Mouse (Mus musculus): ENCODE results near the gene Kit. TPM values are rescaled to one million over a fixed set of nuclear protein-coding genes. Genes with fewer than 3 reads are reported as not detected.

Kit gene
- total and polyA plus RNA-seq, 2 experiments from 2014 or later = 24.8 to 36.3 TPM

DNA sequence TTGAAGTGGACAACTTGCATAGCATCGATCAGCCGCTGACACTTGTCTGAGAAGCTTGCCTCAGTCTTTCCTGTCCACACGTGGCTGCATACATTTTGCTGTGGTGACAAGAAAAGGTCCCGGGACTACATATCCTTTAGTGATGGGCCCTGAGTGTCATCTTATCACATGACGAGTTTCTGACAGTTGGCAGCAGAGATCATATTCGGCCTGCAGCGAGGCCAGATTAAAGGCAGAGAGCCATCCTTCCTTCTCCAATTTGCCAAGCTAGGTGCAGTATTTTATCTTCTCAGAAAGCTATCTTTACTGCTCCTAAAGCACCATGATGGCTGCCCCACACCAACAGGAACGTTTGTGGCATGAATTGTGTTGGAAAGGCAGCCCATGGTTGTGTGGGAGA, 127.4 kb downstream of the Kit start:
- H3K9me3 ChIP-seq (ENCODE audit: low read length) = no peaks in the 10 kb centered on the region
- no peak overlapping the region for H3K4me3 ChIP-seq (ENCODE audit: low read depth, low read length)
- H3K27me3 ChIP-seq (ENCODE audit: insufficient read depth, low read length) = no peaks in the 10 kb centered on the region
- no peak overlapping the region for H3K27ac ChIP-seq (ENCODE audit: low read depth, low read length)
- no peak overlapping the region for H3K4me2 ChIP-seq (ENCODE audit: low read depth)
- DNase-seq (no peak), ATAC-seq (no peak)
- H3K36me3 ChIP-seq (ENCODE audit: insufficient read depth) = no peaks in the 10 kb centered on the region
- H3K9ac ChIP-seq = no peak overlapping the region
- 93% methylated on average over 8 of the region's 8 CpGs for WGBS
- 0 out of 2 replicates have a peak, but pooled peaks cover 3% of the 10 kb centered on the region for H3K4me1 ChIP-seq (ENCODE audit: insufficient read depth)
- TF ChIP-seq CTCF (IDR thresholded peaks at IDR 0.05; ENCODE audit: low read depth) = no peak

DNA sequence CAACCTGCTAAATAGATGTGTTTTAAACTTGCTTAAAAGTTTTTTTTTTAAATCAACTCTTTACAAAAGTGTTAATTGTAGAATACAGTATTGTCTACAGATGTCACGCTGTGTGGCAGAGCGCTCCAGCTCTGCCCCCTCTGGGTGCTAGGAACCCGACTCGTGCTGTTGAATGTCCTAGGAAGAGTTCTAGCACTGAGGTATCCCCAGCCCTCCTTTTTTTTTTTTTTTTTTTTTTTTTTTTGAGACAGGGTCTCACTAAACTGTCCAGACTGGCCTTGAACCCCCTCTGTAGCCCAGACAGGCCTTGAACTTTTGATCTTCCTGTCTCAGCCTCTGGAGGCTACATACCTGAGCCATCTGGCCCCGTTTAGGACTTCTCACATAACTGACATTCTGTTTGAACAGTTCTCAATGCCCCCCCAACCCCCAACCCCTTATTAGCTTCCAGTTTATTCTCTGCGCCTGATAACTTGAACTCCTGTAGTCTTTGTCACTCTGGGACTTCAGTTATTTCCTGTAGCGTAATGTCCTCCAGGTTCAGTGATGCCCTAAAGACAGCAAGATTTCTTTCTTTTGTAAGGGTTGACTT, 130.0 kb downstream of the Kit start:
- H3K4me3 ChIP-seq (ENCODE audit: low read depth, low read length) = no peak overlapping the region
- H3K36me3 ChIP-seq (ENCODE audit: insufficient read depth) = no peaks in the 10 kb centered on the region
- ATAC-seq (no peak), DNase-seq (no peak)
- no peaks in the 10 kb centered on the region for H3K27me3 ChIP-seq (ENCODE audit: insufficient read depth, low read length)
- H3K4me2 ChIP-seq (ENCODE audit: low read depth) = no peak overlapping the region
- no peaks in the 10 kb centered on the region for H3K9me3 ChIP-seq (ENCODE audit: low read length)
- H3K27ac ChIP-seq (ENCODE audit: low read depth, low read length) = no peak overlapping the region
- H3K4me1 ChIP-seq (ENCODE audit: insufficient read depth) = 0 out of 2 replicates have a peak, but pooled peaks cover 2% of the 10 kb centered on the region
- TF ChIP-seq CTCF (IDR thresholded peaks at IDR 0.05; ENCODE audit: low read depth) = no peak
- H3K9ac ChIP-seq = no peak overlapping the region
- WGBS = 90% methylated on average over 7 of the region's 7 CpGs

DNA sequence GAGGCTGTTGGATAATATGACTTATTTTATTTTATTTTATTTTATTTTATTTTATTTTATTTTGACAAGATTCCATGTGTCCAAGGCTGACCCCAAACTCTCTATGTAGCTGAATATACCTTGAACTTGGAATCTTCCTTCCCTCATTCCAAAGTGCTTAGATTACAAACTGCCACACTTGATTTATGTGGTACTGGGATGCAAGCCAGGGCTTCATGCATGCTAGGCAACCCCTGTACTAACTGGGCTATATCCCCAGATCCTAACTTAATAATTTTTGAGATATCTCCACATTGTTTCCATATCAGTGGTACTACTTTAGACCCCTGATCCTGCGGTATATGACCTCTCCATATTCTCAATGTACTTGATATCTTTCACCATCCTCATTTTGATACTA, 130.7 kb downstream of the Kit start:
- Histone ChIP-seq H3K36me3 (ENCODE audit: insufficient read depth) (no peaks in the 10 kb centered on the region), H3K4me1 (ENCODE audit: insufficient read depth) (no peaks in the 10 kb centered on the region), H3K4me2 (ENCODE audit: low read depth) (no peak overlapping the region), H3K4me3 (ENCODE audit: low read depth, low read length) (no peak overlapping the region), H3K27me3 (ENCODE audit: insufficient read depth, low read length) (no peaks in the 10 kb centered on the region), H3K9me3 (ENCODE audit: low read length) (no peaks in the 10 kb centered on the region), H3K9ac (no peak overlapping the region), H3K27ac (ENCODE audit: low read depth, low read length) (no peak overlapping the region)
- TF ChIP-seq CTCF (IDR thresholded peaks at IDR 0.05; ENCODE audit: low read depth) = no peak
- DNase-seq (no peak), ATAC-seq (no peak)
- 93% methylated on average over 1 of the region's 1 CpGs for WGBS

Data from forebrain, postnatal 0 days (tissue).